Mouse (Mus musculus) small intestine, adult 2 months (tissue): ENCODE data around the gene Oca2. TPM values are rescaled to one million over a fixed set of nuclear protein-coding genes. Genes with fewer than 3 reads are reported as not detected.

Experiments
- H3K27ac ChIP-seq: fragments of 200-500 bp; 2 replicates; pipeline ENCODE4 v1.5.1; 2012; ENCODE audit warnings: low read depth, low read length, control low read depth, inconsistent platforms; ENCODE audit not compliant: insufficient read depth
- H3K27me3 ChIP-seq: fragments of 200-500 bp; 2 replicates; pipeline ENCODE4 v1.6.1; 2012; ENCODE audit warnings: mild to moderate bottlenecking, moderate library complexity, low read length, inconsistent platforms; ENCODE audit not compliant: control insufficient read depth, insufficient read depth
- H3K36me3 ChIP-seq: fragments of 200-500 bp; 2 replicates; pipeline ENCODE4 v1.6.1; 2012; ENCODE audit warnings: mild to moderate bottlenecking, low read length, control low read depth, inconsistent platforms; ENCODE audit not compliant: control insufficient read depth, insufficient read depth
- H3K4me1 ChIP-seq: fragments of 200-500 bp; 2 replicates; pipeline ENCODE4 v1.6.1; 2012; ENCODE audit warnings: low read length, inconsistent platforms, mixed read lengths; ENCODE audit not compliant: control insufficient read depth, insufficient read depth, insufficient read length
- H3K4me3 ChIP-seq: fragments of 200-500 bp; 2 replicates; pipeline ENCODE4 v1.5.1; 2012; ENCODE audit warnings: low read depth, mild to moderate bottlenecking, control low read depth, inconsistent platforms, low read length, moderate library complexity
- CTCF ChIP-seq: fragments of 200-500 bp; IDR thresholded peaks from 2 replicates; pipeline ENCODE4 v1.5.1; 2012; ENCODE audit warnings: low read depth, mild to moderate bottlenecking, control low read depth, inconsistent platforms, low read length, moderate library complexity, mixed read lengths; ENCODE audit not compliant: insufficient replicate concordance, insufficient read length; ENCODE audit errors: extremely low read depth
- POLR2A ChIP-seq: fragments of 200-500 bp; IDR thresholded peaks from 2 replicates; pipeline ENCODE4 v1.6.1; 2012; ENCODE audit warnings: low read depth, mild to moderate bottlenecking, control low read depth, inconsistent platforms, low read length, moderate library complexity
- WGBS: fragments of 180-500 bp; shearing (Covaris S2); methylation state at CpG from one replicate; pipeline ENCODE4 v1.1.7; 2018; 5-methylcytosine and 5-hydroxymethylcytosine counted together
- polyA plus RNA-seq: library from polyadenylated mRNA; depleted of rRNA; stranded (reverse); fragments of >200 nt; gene quantifications from 2 replicates; pipeline ENCODE4 v1.2.3, GENCODE M21; 2012; rRNA removed

Oca2 gene
- 0.05 TPM in 1 of 2 replicates, not detected in the other for polyA plus RNA-seq

GRCm38 (mm10) chr7:56239543-56239942 lies at the start of gene Oca2:
Oca2 (plus strand) TSS chr7:56239760.
- Histone ChIP-seq H3K27me3 (no peaks in the 10 kb centered on the region), H3K36me3 (no peaks in the 10 kb centered on the region), H3K4me1 (no peaks in the 10 kb centered on the region), H3K4me3 (no peak within 1 kb of the TSS), H3K27ac (no peak within 1 kb of the TSS)
- 46% methylated on average over 3 of the region's 3 CpGs for WGBS
- TF ChIP-seq POLR2A: no peak
- TF ChIP-seq CTCF: no peak

- Histone ChIP-seq H3K27me3 (no peaks in the 10 kb centered on the region), H3K4me3 (no peak overlapping the region), H3K4me1 (no peaks in the 10 kb centered on the region), H3K27ac (no peak overlapping the region), H3K36me3 (peaks cover 60% of the 10 kb centered on the region)
- 95% methylated on average over 6 of the region's 6 CpGs for WGBS
- no peak for TF ChIP-seq POLR2A
- TF ChIP-seq CTCF: no peak
These were observed 48.5 kb upstream of the Oca2 start for GRCm38 (mm10) chr7:56191041-56191440.

GRCm38 (mm10) chr7:56191661-56192060 lies 47.9 kb upstream of the Oca2 start:
- Histone ChIP-seq H3K27me3 (no peaks in the 10 kb centered on the region), H3K4me3 (no peak overlapping the region), H3K36me3 (peaks cover 59% of the 10 kb centered on the region), H3K4me1 (no peaks in the 10 kb centered on the region), H3K27ac (no peak overlapping the region)
- 87% methylated on average over 4 of the region's 4 CpGs for WGBS
- TF ChIP-seq POLR2A (no peak), CTCF (no peak)

GRCm38 (mm10) chr7:56201483-56202218 lies 37.9 kb upstream of the Oca2 start:
- WGBS: 86% methylated on average over 10 of the region's 10 CpGs

GRCm38 (mm10) chr7:56202843-56203242 lies 36.7 kb upstream of the Oca2 start:
- WGBS: 90% methylated on average over 3 of the region's 3 CpGs

More at GRCm38 (mm10) chr7:56201483-56202218, 37.9 kb upstream of the Oca2 start:
- Histone ChIP-seq H3K4me3 (no peak overlapping the region), H3K4me1 (no peaks in the 10 kb centered on the region), H3K27me3 (no peaks in the 10 kb centered on the region), H3K27ac (no peak overlapping the region), H3K36me3 (peaks cover 79% of the 10 kb centered on the region)
- TF ChIP-seq CTCF: no peak
- TF ChIP-seq POLR2A: no peak

DNA sequence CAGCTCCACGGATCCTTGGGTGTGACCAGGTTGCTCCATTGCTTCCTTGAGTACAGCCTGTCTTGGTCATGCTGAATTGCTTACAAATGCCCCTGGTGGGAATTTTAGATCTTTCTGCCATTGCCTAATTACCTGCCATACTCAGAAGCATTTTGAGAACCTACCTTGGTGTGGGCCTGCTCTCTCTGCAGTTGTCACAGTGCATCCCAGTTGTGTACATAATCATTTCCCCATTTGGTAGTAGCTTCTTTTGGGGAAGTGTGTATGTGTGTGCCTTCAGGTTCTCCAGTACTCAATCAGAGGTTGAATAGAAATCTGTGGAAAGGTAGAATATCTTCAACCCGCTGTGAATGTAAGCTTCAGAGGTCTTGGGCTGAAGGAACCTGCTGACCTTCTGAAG lies 36.3 kb upstream of the Oca2 start:
- Histone ChIP-seq H3K36me3 (peaks cover 72% of the 10 kb centered on the region), H3K27me3 (no peaks in the 10 kb centered on the region), H3K4me1 (no peaks in the 10 kb centered on the region), H3K4me3 (no peak overlapping the region), H3K27ac (no peak overlapping the region)
- WGBS: 83% methylated on average over 2 of the region's 2 CpGs
- TF ChIP-seq CTCF: no peak
- TF ChIP-seq POLR2A: no peak

More at GRCm38 (mm10) chr7:56202843-56203242, 36.7 kb upstream of the Oca2 start:
- Histone ChIP-seq H3K4me1 (no peaks in the 10 kb centered on the region), H3K36me3 (peaks cover 75% of the 10 kb centered on the region), H3K4me3 (no peak overlapping the region), H3K27me3 (no peaks in the 10 kb centered on the region), H3K27ac (no peak overlapping the region)
- TF ChIP-seq POLR2A (no peak), CTCF (no peak)

GRCm38 (mm10) chr7:56204877-56205276 lies 34.7 kb upstream of the Oca2 start:
- no peak overlapping the region for H3K4me3 ChIP-seq
- 73% methylated on average over 3 of the region's 3 CpGs for WGBS
- TF ChIP-seq POLR2A (no peak), CTCF (no peak)
- H3K27me3 ChIP-seq: no peaks in the 10 kb centered on the region
- H3K36me3 ChIP-seq: peaks cover 72% of the 10 kb centered on the region
- H3K27ac ChIP-seq: no peak overlapping the region
- H3K4me1 ChIP-seq: no peaks in the 10 kb centered on the region
